Mouse (Mus musculus) thymus, postnatal 10 days (tissue): ENCODE data around the gene Cog7.

Experiments
- DNase-seq, 2 experiments: peaks; one replicate each; pipeline ENCODE4 v3.0.0; 2021; ENCODE audit warnings: low spot score in 2 of 2

The Cog7 gene

GRCm38 (mm10) chr7:121981307-121981871 is at the start of gene Cog7:
Cog7 (minus strand) TSS chr7:121981711.
- DNase-seq: peak; percentile 87 to 94

GRCm38 (mm10) chr7:122022131-122022530 is 40.6 kb upstream of the Cog7 start:
- no peak for DNase-seq

GRCm38 (mm10) chr7:122020667-122021354 is 39.3 kb upstream of the Cog7 start, which contains the start of gene Gga2:
Gga2 (minus strand) TSS chr7:122021222.
- peak; percentile 76 to 81 for DNase-seq

GRCm38 (mm10) chr7:122020273-122020666 is 38.8 kb upstream of the Cog7 start:
- DNase-seq: no peak

DNA sequence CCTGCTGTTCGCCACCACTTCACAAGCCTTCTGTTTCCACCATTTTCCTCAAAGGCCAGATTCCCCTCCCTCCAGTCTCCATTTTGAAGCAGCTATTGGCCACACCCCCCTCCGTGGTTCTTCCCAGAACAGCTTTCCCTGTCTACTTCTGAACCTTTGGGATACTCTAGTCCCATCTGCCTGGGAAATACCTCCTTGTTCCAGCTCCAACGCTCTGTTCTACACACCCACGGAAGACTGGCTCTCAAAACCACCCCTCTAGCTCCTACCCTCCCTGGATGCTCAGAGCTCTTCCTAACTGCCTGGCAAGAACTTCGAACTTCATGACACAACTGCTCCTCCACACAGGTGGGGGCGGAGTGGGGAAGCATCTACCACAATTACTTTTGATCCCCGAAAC is 37.5 kb upstream of the Cog7 start:
- DNase-seq: no peak

- DNase-seq: no peak
Observed at GRCm38 (mm10) chr7:122018247-122018646, 36.7 kb upstream of the Cog7 start.

GRCm38 (mm10) chr7:122015734-122016133 is 34.2 kb upstream of the Cog7 start:
- no peak for DNase-seq

GRCm38 (mm10) chr7:122015105-122015504 is 33.6 kb upstream of the Cog7 start:
- no peak for DNase-seq

- DNase-seq: no peak
Observed at GRCm38 (mm10) chr7:122012949-122013348, 31.4 kb upstream of the Cog7 start.

GRCm38 (mm10) chr7:122012370-122012769 is 30.9 kb upstream of the Cog7 start:
- DNase-seq: no peak

- DNase-seq: no peak
Observed at GRCm38 (mm10) chr7:122000396-122000795, 18.9 kb upstream of the Cog7 start.

DNA sequence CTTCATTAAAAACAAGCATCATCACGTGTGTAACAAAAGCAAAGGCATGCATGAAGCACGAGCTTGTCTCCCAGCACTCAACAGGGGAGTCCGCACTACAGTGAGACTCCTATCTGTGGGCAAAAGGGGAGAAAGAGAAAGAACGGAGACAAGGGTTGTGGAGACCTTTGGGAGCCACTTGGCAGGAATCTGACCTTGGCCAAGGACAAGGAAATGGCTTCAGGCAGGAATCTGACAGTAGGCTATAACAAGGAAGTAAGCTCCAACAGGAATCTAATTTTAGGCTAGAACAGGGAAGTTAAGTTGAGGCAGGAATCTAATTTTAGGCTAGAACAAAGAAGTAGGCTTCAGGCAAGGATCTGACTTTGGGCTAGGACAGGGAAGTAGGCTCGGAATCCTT is 14.4 kb upstream of the Cog7 start:
- DNase-seq: no peak

- peak in 1 of 2 experiments; percentile 61 for DNase-seq
Observed at GRCm38 (mm10) chr7:121975031-121975430, 6.5 kb downstream of the Cog7 start.

GRCm38 (mm10) chr7:121971698-121972097 is 9.8 kb downstream of the Cog7 start:
- DNase-seq: no peak

DNA sequence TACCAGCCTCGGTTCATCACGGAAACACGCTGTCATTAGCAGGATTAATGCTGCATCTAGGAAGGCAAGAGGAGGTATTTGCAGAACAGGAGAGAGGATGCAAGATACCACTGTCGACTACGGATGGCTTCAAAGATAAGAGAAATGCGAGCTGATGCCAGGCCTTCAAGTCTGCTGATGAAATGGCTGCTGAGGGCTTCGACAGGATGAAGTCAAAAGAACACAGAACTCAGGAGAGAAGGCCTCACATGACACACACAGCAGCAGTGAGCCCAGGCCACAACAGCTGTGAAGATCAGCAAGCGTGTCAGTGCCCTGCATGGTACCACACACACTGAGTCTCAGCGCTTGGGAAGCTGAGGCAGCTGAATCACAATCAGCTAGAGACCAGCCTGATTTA is 11.3 kb downstream of the Cog7 start:
- no peak for DNase-seq

GRCm38 (mm10) chr7:121968816-121969215 is 12.7 kb downstream of the Cog7 start:
- peak; percentile 26 to 41 for DNase-seq

GRCm38 (mm10) chr7:121968242-121968641 is 13.3 kb downstream of the Cog7 start:
- no peak for DNase-seq

DNA sequence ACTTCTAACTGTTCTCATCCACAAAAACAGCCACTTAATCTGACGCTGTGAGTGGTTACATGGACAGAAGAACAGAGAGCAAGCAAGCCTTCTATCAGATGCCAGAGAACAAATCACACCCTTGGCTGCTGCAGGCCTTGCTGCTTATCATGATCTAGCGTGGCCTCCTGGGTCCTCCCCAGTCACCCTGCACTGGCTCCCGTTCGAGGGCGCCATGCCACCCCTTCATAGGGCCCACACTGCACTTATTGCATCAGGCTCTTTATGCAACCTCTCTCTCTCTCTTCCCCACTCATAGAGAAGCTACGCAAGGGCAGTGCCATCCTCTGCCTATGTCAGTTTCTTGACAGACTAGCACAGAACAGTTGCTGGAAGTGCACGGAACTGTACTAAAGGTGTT is 15.3 kb downstream of the Cog7 start:
- DNase-seq: no peak

- peak in 1 of 2 experiments; percentile 53 for DNase-seq
Observed at GRCm38 (mm10) chr7:121963883-121964398, 17.6 kb downstream of the Cog7 start.

DNA sequence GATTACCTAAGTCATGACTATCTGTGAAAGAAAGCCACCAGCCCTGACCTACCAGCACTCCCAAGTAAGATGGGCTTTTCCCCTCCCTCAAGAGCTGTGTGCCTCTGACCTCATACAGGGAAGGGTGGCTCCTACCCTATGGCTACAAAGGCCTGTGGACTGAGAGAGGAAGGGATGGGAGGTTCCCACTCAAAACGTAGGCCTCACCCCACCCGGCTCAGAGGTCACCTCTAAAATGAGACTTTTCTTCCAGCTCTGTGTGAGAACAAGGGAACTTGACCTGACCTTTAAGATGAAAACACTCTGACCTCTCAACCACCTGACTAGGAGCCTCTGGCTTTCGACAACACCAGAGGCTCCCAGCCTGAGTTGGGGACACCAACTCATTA is 18.9 kb downstream of the Cog7 start:
- DNase-seq: no peak

- no peak for DNase-seq
Observed at GRCm38 (mm10) chr7:121961913-121962570, 19.5 kb downstream of the Cog7 start.

GRCm38 (mm10) chr7:121955802-121956201 is 25.7 kb downstream of the Cog7 start:
- no peak for DNase-seq
